Mouse (Mus musculus) kidney, adult 2 months (tissue): ENCODE measurements at regions not wholly inside any gene's neighbourhood (a gene's known extent, or its start where the extent isn't known, plus 50 kb on each side); places are given as distances from the start of the nearest gene placed in this dataset.

Experiments used
- DNase-seq: peaks from one replicate; pipeline ENCODE4 v3.0.0; 2021
- H3K27ac ChIP-seq: fragments of 200-500 bp; 2 replicates; pipeline ENCODE4 v1.5.1; 2012; ENCODE audit warnings: low read depth, low read length, control low read depth, inconsistent platforms; ENCODE audit not compliant: insufficient read depth
- H3K27me3 ChIP-seq: fragments of 200-500 bp; replicated peaks from 2 replicates; pipeline ENCODE4 v1.6.1; 2012; ENCODE audit warnings: mild to moderate bottlenecking, moderate library complexity, low read length, inconsistent platforms; ENCODE audit not compliant: control insufficient read depth, insufficient read depth
- H3K36me3 ChIP-seq: fragments of 200-500 bp; 2 replicates; pipeline ENCODE4 v1.6.1; 2012; ENCODE audit warnings: mild to moderate bottlenecking, moderate library complexity, low read length, inconsistent platforms; ENCODE audit not compliant: control insufficient read depth, insufficient read depth
- H3K4me1 ChIP-seq: fragments of 200-500 bp; 2 replicates; pipeline ENCODE4 v1.6.1; 2011; ENCODE audit warnings: low read length; ENCODE audit not compliant: control insufficient read depth, insufficient read depth
- H3K4me3 ChIP-seq: fragments of 200-500 bp; 2 replicates; pipeline ENCODE4 v1.5.1; 2011; ENCODE audit warnings: mild to moderate bottlenecking, low read depth, low read length, control low read depth; ENCODE audit not compliant: insufficient read depth
- CTCF ChIP-seq: fragments of 200-500 bp; conservative IDR thresholded peaks from 2 replicates; pipeline ENCODE4 v1.5.1; 2011; ENCODE audit warnings: low read depth, mild to moderate bottlenecking, control low read depth, low read length, moderate library complexity, mixed read lengths; ENCODE audit not compliant: insufficient read depth, insufficient read length
- POLR2A ChIP-seq: fragments of 200-500 bp; IDR thresholded peaks from one replicate; pipeline ENCODE4 v1.6.1; 2011; ENCODE audit warnings: low read depth, low read length, control low read depth
- WGBS: fragments of 180-500 bp; shearing (Covaris S2); methylation state at CpG from one replicate; pipeline ENCODE4 v1.1.7; 2018; 5-methylcytosine and 5-hydroxymethylcytosine counted together

DNA sequence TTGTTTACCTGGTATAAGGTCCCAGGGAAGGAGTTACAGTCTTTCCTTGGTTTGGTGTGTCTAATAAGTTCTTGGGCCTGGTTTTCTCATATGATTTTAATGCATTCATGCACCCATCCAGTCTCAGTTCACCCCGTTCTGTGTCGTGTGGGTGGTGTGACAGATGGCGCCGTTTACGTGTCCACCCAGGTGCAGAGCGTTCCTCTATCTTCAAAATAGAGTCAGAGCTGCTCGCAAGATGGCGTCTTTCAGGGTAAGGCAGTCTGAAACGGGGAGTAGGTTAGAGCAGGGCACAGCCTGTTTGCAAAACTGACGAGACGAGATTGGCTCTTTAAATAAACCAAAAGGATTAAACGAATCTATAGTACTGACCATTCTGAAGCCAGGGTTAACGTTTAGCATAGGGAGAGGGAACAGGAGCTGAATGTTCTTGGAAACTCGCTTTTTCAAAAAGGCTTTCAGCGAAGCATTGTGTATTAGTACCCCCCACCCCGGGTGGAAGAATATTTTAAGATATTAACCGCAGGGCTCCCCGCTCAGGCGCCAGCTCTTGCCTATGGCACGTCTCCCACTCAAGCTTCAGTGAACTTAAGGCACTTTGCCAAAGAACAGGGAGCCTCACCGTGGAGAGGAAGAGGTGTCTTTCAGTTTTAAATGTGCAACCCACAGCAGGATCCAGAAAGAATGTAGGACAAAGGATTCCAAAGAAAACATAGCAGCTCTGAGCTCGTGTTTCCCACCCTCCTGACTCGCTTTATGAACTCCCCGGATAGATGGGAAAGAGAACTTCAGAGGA lies 241.7 kb upstream of the Pfn2 start:
- WGBS = 53% methylated on average over 24 of the region's 24 CpGs
- DNase-seq = peak; percentile 83
- H3K27ac ChIP-seq = peak overlapping the region; percentile 96

DNA sequence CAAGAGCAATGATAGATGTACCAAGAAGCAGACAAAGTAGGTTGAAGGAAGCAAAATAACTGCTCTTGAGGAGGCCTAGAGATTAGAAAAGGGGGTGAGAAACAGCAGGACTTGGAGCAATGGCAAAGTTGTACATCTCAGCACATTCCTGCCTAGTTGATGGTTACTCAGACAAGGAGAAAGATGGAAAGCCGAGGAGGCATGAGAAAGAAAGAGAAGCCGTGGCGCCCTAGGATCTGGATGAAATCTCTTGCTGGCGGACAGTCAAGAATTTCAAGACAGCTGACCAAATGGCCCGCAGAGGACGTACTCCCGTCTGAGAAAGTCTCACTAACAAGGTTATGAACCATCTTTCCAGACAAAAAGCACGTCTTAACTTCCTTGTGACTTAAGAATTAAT lies 242.5 kb upstream of the Pfn2 start:
- 26% methylated on average over 8 of the region's 8 CpGs for WGBS
- Histone ChIP-seq H3K4me1 (peaks cover 13% of the 10 kb centered on the region; the same call in 1 of the 2 replicates), H3K27me3 (no peaks in the 10 kb centered on the region), H3K36me3 (no peaks in the 10 kb centered on the region), H3K4me3 (no peak overlapping the region), H3K27ac (peak overlapping the region; percentile 96)
- DNase-seq = peak; percentile 92
- TF ChIP-seq POLR2A = no peak
- no peak for TF ChIP-seq CTCF

More for the DNA sequence above, 241.7 kb upstream of the Pfn2 start:
- Histone ChIP-seq H3K27me3 (no peaks in the 10 kb centered on the region), H3K4me1 (peaks cover 13% of the 10 kb centered on the region; the same call in 1 of the 2 replicates), H3K36me3 (no peaks in the 10 kb centered on the region), H3K4me3 (peak overlapping the region; percentile 7; the same call in 1 of the 2 replicates)
- no peak for TF ChIP-seq POLR2A
- no peak for TF ChIP-seq CTCF

DNA sequence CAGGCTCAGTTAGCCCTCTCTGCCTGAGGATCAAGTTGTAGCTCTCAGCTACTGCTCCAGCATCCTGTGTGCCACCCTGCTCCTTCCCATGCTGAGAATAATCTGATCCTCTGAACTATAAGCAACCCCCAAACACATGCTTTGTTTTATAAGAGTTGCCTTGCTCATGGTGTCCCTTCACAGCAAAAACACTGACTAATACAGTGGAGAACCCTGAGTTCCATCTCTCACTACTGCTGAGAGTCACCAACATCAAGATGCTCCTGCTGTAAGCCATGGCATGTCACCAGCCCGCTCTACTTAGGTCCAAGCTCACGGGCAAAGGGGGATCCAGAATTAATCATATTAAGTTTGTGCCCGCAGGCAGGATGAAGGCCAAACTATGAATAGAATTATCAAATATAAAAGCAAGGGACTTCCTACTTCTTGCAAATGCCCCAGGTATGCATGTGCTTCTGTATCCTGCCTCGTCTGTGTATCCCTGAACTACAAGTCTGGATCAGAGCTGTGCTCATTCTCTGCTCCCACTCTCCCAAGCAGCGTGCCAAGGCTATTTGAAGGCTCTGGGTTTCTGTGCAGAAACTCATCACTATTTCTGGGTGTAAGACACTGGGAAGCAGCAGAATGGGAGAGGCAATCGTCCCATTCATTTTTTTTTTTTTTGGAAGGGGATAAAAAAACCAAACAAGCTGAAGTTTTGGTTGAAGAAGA lies 243.7 kb upstream of the Pfn2 start:
- H3K4me1 ChIP-seq = peaks cover 13% of the 10 kb centered on the region; the same call in 1 of the 2 replicates
- WGBS = 79% methylated on average over 6 of the region's 6 CpGs

DNA sequence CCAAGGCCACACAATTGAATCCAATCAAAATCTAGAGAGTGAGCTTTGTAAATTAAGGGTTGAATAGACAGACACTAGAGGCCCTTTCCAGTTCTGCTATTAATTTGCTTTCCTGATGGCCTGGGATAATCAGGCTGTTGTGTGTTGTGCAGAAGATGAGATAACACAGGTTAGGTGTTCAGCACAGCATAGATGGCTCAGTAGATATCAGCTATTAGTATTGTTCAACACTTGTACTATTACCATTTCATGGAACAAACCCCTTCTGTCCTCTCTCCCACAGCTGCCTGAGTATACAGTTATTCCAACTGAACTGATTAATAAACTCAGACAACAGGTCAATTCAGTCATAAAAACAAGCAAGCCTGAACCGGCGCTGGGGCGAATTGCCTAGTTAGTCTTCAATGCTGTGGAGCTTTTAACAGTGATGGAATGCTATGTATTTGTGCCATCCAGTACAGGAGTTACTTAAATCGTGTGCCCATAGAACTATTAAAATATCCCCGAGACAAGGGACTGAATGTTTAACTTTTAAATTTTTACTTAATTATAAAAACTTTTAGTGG lies 263.1 kb upstream of the Pfn2 start:
- Histone ChIP-seq H3K36me3 (no peaks in the 10 kb centered on the region), H3K4me3 (no peak overlapping the region), H3K4me1 (no peaks in the 10 kb centered on the region), H3K27me3 (no peaks in the 10 kb centered on the region), H3K27ac (no peak overlapping the region)
- WGBS = 46% methylated on average over 5 of the region's 5 CpGs
- DNase-seq = peak; percentile 46
- TF ChIP-seq POLR2A (no peak), CTCF (no peak)

More for the DNA sequence above, 243.7 kb upstream of the Pfn2 start:
- H3K4me3 ChIP-seq = peak overlapping the region; percentile 26
- TF ChIP-seq POLR2A (no peak), CTCF (no peak)
- no peaks in the 10 kb centered on the region for H3K36me3 ChIP-seq
- H3K27me3 ChIP-seq = no peaks in the 10 kb centered on the region
- H3K27ac ChIP-seq = peak overlapping the region; percentile 83
- no peak for DNase-seq

DNA sequence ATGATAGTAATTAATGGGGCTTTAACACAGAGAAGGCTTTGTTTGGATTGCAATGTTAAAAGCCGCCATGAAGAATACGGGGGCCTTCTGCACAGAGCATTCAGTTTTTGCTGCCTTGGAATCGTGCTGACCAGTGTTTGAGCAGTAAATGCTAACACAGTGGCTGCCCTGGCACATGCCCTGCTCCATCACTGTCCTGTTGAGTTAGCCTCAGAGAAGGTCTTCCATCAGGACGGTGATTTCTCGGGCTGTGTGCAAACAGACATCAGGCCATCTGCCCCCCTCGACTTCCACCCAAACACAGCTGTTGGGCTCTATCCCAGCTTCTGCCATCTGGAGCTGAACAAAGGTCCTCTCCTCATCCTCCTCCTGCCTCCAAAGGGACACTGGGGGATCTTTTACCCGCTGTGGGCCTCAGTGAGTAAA lies 264.6 kb upstream of the Pfn2 start:
- no peak for DNase-seq
- H3K27me3 ChIP-seq = no peaks in the 10 kb centered on the region
- H3K4me1 ChIP-seq = no peaks in the 10 kb centered on the region
- H3K36me3 ChIP-seq = no peaks in the 10 kb centered on the region
- no peak for TF ChIP-seq POLR2A
- no peak for TF ChIP-seq CTCF
- H3K27ac ChIP-seq = no peak overlapping the region
- WGBS = 70% methylated on average over 7 of the region's 7 CpGs
- H3K4me3 ChIP-seq = no peak overlapping the region

GRCm38 (mm10) chr3:58113941-58114340 lies 266.1 kb upstream of the Pfn2 start:
- no peaks in the 10 kb centered on the region for H3K36me3 ChIP-seq
- TF ChIP-seq POLR2A (no peak), CTCF (no peak)
- no peak for DNase-seq
- H3K27me3 ChIP-seq = no peaks in the 10 kb centered on the region
- 97% methylated on average over 7 of the region's 7 CpGs for WGBS
- H3K27ac ChIP-seq = no peak overlapping the region
- H3K4me3 ChIP-seq = no peak overlapping the region
- no peaks in the 10 kb centered on the region for H3K4me1 ChIP-seq

- no peak for DNase-seq
- Histone ChIP-seq H3K36me3 (no peaks in the 10 kb centered on the region), H3K4me1 (no peaks in the 10 kb centered on the region), H3K4me3 (no peak overlapping the region), H3K27me3 (no peaks in the 10 kb centered on the region), H3K27ac (no peak overlapping the region)
- 57% methylated on average over 1 of the region's 1 CpGs for WGBS
- TF ChIP-seq CTCF (no peak), POLR2A (no peak)
Observed at GRCm38 (mm10) chr3:58115511-58115910, 267.6 kb upstream of the Pfn2 start.
